Mouse (Mus musculus) midbrain, embryonic 16.5 days (tissue): ENCODE results near the gene Gmds. TPM values are rescaled to one million over a fixed set of nuclear protein-coding genes. Genes with fewer than 3 reads are reported as not detected.

Source experiments
- ATAC-seq: fragments of 200-750 bp; cut with Nextera tagmentation; 2 replicates; pipeline ENCODE4 v1.8.0; 2017; ENCODE audit warnings: moderate TSS enrichment
- H3K27ac ChIP-seq: fragments of 300-500 bp; sonication (generic); 2 replicates; pipeline ENCODE4 v1.5.1; 2014; ENCODE audit warnings: mild to moderate bottlenecking, low read length, mixed read lengths
- H3K27me3 ChIP-seq: fragments of 300-500 bp; sonication (generic); 2 replicates; pipeline ENCODE4 v1.6.1; 2014; ENCODE audit warnings: low read depth, low read length, mixed read lengths; ENCODE audit not compliant: control insufficient read depth, insufficient read depth
- H3K36me3 ChIP-seq: fragments of 300-500 bp; sonication (generic); 2 replicates; pipeline ENCODE4 v1.6.1; 2014; ENCODE audit warnings: mild to moderate bottlenecking, low read length, moderate library complexity, mixed read lengths; ENCODE audit not compliant: control insufficient read depth, insufficient read depth
- H3K4me1 ChIP-seq: fragments of 300-500 bp; sonication (generic); 2 replicates; pipeline ENCODE4 v1.6.1; 2014; ENCODE audit warnings: mild to moderate bottlenecking, low read length, mixed read lengths; ENCODE audit not compliant: control insufficient read depth, insufficient read depth
- H3K4me2 ChIP-seq: fragments of 300-500 bp; sonication (generic); 2 replicates; pipeline ENCODE4 v1.6.1; 2014; ENCODE audit warnings: mild to moderate bottlenecking, low read length, mixed read lengths
- H3K4me3 ChIP-seq: fragments of 300-500 bp; sonication (generic); 2 replicates; pipeline ENCODE4 v1.5.1; 2014; ENCODE audit warnings: low read depth, mild to moderate bottlenecking, low read length, moderate library complexity, mixed read lengths
- H3K9ac ChIP-seq: fragments of 300-500 bp; sonication (generic); 2 replicates; pipeline ENCODE4 v1.6.1; 2014; ENCODE audit warnings: low read depth, low read length, mixed read lengths
- H3K9me3 ChIP-seq: fragments of 300-500 bp; sonication (generic); replicated peaks from 2 replicates; pipeline ENCODE4 v1.6.1; 2014; ENCODE audit warnings: mild to moderate bottlenecking, low read length, mixed read lengths; ENCODE audit not compliant: control insufficient read depth, poor library complexity, severe bottlenecking
- WGBS: fragments of 180-500 bp; shearing (Covaris S2); extraction: QIAGEN DNeasy Blood & Tissue Kit; methylation state at CpG from one replicate; pipeline ENCODE4 v1.1.7; 2014; 5-methylcytosine and 5-hydroxymethylcytosine counted together
- polyA plus RNA-seq: library from polyadenylated mRNA; unstranded; fragments of >200 nt; fragmentation: Nextera tagmentation; extraction: Ambion mirVana; gene quantifications from 2 replicates; pipeline ENCODE4 v1.2.1, GENCODE M21; 2015

Gene Gmds
- polyA plus RNA-seq, 1 experiment from 2014 or later, result 34.9 TPM

GRCm38 (mm10) chr13:32269757-32270156, 68.8 kb downstream of the Gmds start:
- Histone ChIP-seq H3K9ac (no peak overlapping the region), H3K9me3 (no peaks in the 10 kb centered on the region), H3K36me3 (no peaks in the 10 kb centered on the region), H3K4me1 (no peaks in the 10 kb centered on the region), H3K4me3 (no peak overlapping the region), H3K27ac (no peak overlapping the region), H3K27me3 (no peaks in the 10 kb centered on the region), H3K4me2 (no peak overlapping the region)
- WGBS, result 84% methylated on average over 2 of the region's 2 CpGs
- no peak for ATAC-seq

- H3K4me1 ChIP-seq, result no peaks in the 10 kb centered on the region
- H3K4me2 ChIP-seq, result no peak overlapping the region
- H3K4me3 ChIP-seq, result no peak overlapping the region
- no peak overlapping the region for H3K9ac ChIP-seq
- no peak for ATAC-seq
- no peaks in the 10 kb centered on the region for H3K9me3 ChIP-seq
- no peak overlapping the region for H3K27ac ChIP-seq
- H3K27me3 ChIP-seq, result no peaks in the 10 kb centered on the region
- 89% methylated on average over 2 of the region's 2 CpGs for WGBS
- H3K36me3 ChIP-seq, result no peaks in the 10 kb centered on the region
Measured at GRCm38 (mm10) chr13:32269261-32269660, 69.3 kb downstream of the Gmds start.

GRCm38 (mm10) chr13:32268284-32268683, 70.3 kb downstream of the Gmds start:
- ATAC-seq, result no peak
- no peak overlapping the region for H3K9ac ChIP-seq
- H3K27me3 ChIP-seq, result no peaks in the 10 kb centered on the region
- no peaks in the 10 kb centered on the region for H3K36me3 ChIP-seq
- H3K4me1 ChIP-seq, result no peaks in the 10 kb centered on the region
- 26% methylated on average over 3 of the region's 3 CpGs for WGBS
- no peak overlapping the region for H3K4me3 ChIP-seq
- H3K4me2 ChIP-seq, result no peak overlapping the region
- H3K27ac ChIP-seq, result no peak overlapping the region
- no peaks in the 10 kb centered on the region for H3K9me3 ChIP-seq

GRCm38 (mm10) chr13:32267184-32267775, 71.3 kb downstream of the Gmds start:
- H3K4me1 ChIP-seq, result no peaks in the 10 kb centered on the region
- 33% methylated on average over 2 of the region's 2 CpGs for WGBS
- H3K9ac ChIP-seq, result no peak overlapping the region
- no peak overlapping the region for H3K4me2 ChIP-seq
- no peaks in the 10 kb centered on the region for H3K9me3 ChIP-seq
- no peaks in the 10 kb centered on the region for H3K36me3 ChIP-seq
- H3K27ac ChIP-seq, result no peak overlapping the region
- H3K27me3 ChIP-seq, result no peaks in the 10 kb centered on the region
- no peak overlapping the region for H3K4me3 ChIP-seq
- no peak for ATAC-seq

GRCm38 (mm10) chr13:32266721-32267120, 71.8 kb downstream of the Gmds start:
- Histone ChIP-seq H3K9ac (no peak overlapping the region), H3K9me3 (no peaks in the 10 kb centered on the region), H3K27ac (no peak overlapping the region), H3K4me3 (no peak overlapping the region), H3K27me3 (no peaks in the 10 kb centered on the region), H3K4me1 (no peaks in the 10 kb centered on the region), H3K4me2 (no peak overlapping the region), H3K36me3 (no peaks in the 10 kb centered on the region)
- 73% methylated on average over 3 of the region's 3 CpGs for WGBS
- ATAC-seq, result no peak

GRCm38 (mm10) chr13:32256121-32256520, 82.4 kb downstream of the Gmds start:
- WGBS, result 77% methylated on average over 2 of the region's 2 CpGs
- ATAC-seq, result no peak
- Histone ChIP-seq H3K9me3 (no peaks in the 10 kb centered on the region), H3K36me3 (no peaks in the 10 kb centered on the region), H3K4me3 (no peak overlapping the region), H3K9ac (no peak overlapping the region), H3K27me3 (no peaks in the 10 kb centered on the region), H3K27ac (no peak overlapping the region), H3K4me1 (no peaks in the 10 kb centered on the region), H3K4me2 (no peak overlapping the region)

GRCm38 (mm10) chr13:32252276-32252675, 86.3 kb downstream of the Gmds start:
- Histone ChIP-seq H3K9me3 (no peaks in the 10 kb centered on the region), H3K4me2 (no peak overlapping the region), H3K27ac (no peak overlapping the region), H3K9ac (no peak overlapping the region), H3K36me3 (no peaks in the 10 kb centered on the region), H3K27me3 (no peaks in the 10 kb centered on the region), H3K4me1 (no peaks in the 10 kb centered on the region), H3K4me3 (no peak overlapping the region)
- no peak for ATAC-seq
- 96% methylated on average over 4 of the region's 4 CpGs for WGBS

GRCm38 (mm10) chr13:32242200-32242599, 96.3 kb downstream of the Gmds start:
- no peak for ATAC-seq
- Histone ChIP-seq H3K36me3 (no peaks in the 10 kb centered on the region), H3K27me3 (no peaks in the 10 kb centered on the region), H3K4me1 (no peaks in the 10 kb centered on the region), H3K9ac (no peak overlapping the region), H3K9me3 (no peaks in the 10 kb centered on the region), H3K27ac (no peak overlapping the region), H3K4me3 (no peak overlapping the region), H3K4me2 (no peak overlapping the region)
- WGBS, result 75% methylated on average over 4 of the region's 4 CpGs

GRCm38 (mm10) chr13:32236269-32236678, 102.3 kb downstream of the Gmds start:
- Histone ChIP-seq H3K36me3 (no peaks in the 10 kb centered on the region), H3K9me3 (no peaks in the 10 kb centered on the region), H3K4me2 (no peak overlapping the region), H3K4me1 (no peaks in the 10 kb centered on the region), H3K27me3 (no peaks in the 10 kb centered on the region), H3K4me3 (no peak overlapping the region), H3K27ac (no peak overlapping the region), H3K9ac (no peak overlapping the region)
- 79% methylated on average over 3 of the region's 3 CpGs for WGBS
- ATAC-seq, result no peak
